Mouse (Mus musculus) embryonic stem cell, embryonic (primary cell): ENCODE results near the gene Ifnlr1.

ENCODE experiments used
- CTCF ChIA-PET, 4 experiments: fragments of 300-600 bp in 2 of 4; fragments of 350-600 bp in 2 of 4; sonication (Branson Sonifier 250); formaldehyde crosslinking; loops; one replicate each; lab custom pipeline; 2022; ENCODE audit warnings: inconsistent platforms in 2 of 4; lab: Charles Lee
- POLR2A ChIA-PET, 4 experiments: fragments of 300-600 bp in 2 of 4; fragments of 350-600 bp in 2 of 4; sonication (Branson Sonifier 250); formaldehyde crosslinking; loops; one replicate each; lab custom pipeline; 2022; ENCODE audit warnings: antibody characterized with exemption in 4 of 4, inconsistent platforms in 1 of 4; lab: Charles Lee

The Ifnlr1 gene

DNA sequence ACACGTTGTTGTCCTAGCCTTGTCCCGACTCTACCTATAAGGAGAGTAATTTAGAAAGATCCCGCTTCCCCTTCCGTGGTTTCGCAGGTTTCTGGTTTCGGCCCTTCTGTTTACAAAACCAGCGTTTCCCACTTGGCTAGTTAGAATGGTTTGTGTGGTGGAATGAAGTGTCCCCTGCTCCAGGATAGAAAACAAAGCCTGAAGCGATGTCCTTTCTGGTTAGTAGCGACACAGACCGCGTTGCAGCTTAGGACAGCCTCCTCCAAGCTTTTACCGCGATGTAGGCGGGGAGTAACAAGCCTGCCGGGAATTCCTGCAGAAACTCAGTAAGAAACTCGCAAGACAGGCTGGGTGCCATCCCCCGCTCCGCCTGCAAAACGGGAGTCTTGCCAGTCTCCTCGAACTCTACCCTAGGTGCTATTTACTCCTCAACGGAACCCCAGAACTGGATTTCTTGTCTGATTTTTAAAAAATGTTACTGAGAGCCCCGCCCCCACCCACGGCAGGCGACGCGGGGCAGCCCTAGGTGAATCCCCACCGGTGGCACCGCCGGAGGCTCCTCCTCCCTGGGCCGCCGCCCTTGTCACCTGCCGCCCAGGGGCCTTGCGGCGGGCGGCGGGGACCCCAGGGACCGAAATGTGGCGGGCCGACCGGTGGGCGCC lies at the start of gene Ifnlr1:
Gene Ifnlr1, plus strand, starts transcription at position 382 of the 662 bp plus-strand sequence.
- POLR2A ChIA-PET = interaction anchor here in 3 of 4 experiments (0.7 to 6.0 kb wide), 15 partner anchors 9 to 1929 kb away, joined by 3 to 32 read pairs (median 4); partner anchors contain the start of gene Rpl11 (in 1 of the 3)
- CTCF ChIA-PET = interaction anchor here in 3 of 4 experiments (0.5 to 5.9 kb wide), 11 partner anchors 11 to 1688 kb away, joined by 3 to 49 read pairs (median 4); partner anchors contain the start of gene Fuca1 (in 1 of the 3)

GRCm38 (mm10) chr4:135641302-135642079 lies 44.6 kb upstream of the Ifnlr1 start:
- ChIA-PET CTCF (interaction anchor here in 2 of 4 experiments (0.6 to 1.1 kb wide), 3 partner anchors 9 to 26 kb away, joined by 3 to 13 read pairs (median 3); no protein-coding TSS in a partner anchor), POLR2A (interaction anchor here in 2 of 4 experiments (0.6 to 1.7 kb wide), 5 partner anchors 9 to 148 kb away, joined by 3 to 5 read pairs (median 3); no protein-coding TSS in a partner anchor)

GRCm38 (mm10) chr4:135645022-135645637 lies 41.0 kb upstream of the Ifnlr1 start:
- ChIA-PET POLR2A (interaction anchor here in 1 of 4 experiments (0.7 kb wide), 1 partner anchor 48 kb away, joined by 3 read pairs; no protein-coding TSS in a partner anchor), CTCF (interaction anchor here in 2 of 4 experiments (0.7 to 1.0 kb wide), 2 partner anchors 22 to 509 kb away, joined by 3 read pairs; no protein-coding TSS in a partner anchor)

- POLR2A ChIA-PET = interaction anchor here in 3 of 4 experiments (0.6 to 1.6 kb wide), 11 partner anchors 8 to 245 kb away, joined by 3 to 5 read pairs (median 3); partner anchors contain the start of gene Grhl3 (in 1 of the 3)
- CTCF ChIA-PET = interaction anchor here in 3 of 4 experiments (0.6 to 2.7 kb wide), 7 partner anchors 9 to 305 kb away, joined by 3 to 14 read pairs (median 5); no protein-coding TSS in a partner anchor
Measured at GRCm38 (mm10) chr4:135652966-135653607, 33.0 kb upstream of the Ifnlr1 start.

- ChIA-PET POLR2A (interaction anchor here in 3 of 4 experiments (0.6 to 1.6 kb wide), 4 partner anchors 8 to 372 kb away, joined by 3 to 5 read pairs (median 3); no protein-coding TSS in a partner anchor), CTCF (interaction anchor here in 3 of 4 experiments (0.6 to 2.7 kb wide), 6 partner anchors 10 to 271 kb away, joined by 3 to 9 read pairs (median 4); no protein-coding TSS in a partner anchor)
Measured at GRCm38 (mm10) chr4:135653956-135654355, 32.1 kb upstream of the Ifnlr1 start.

GRCm38 (mm10) chr4:135655499-135655898 lies 30.6 kb upstream of the Ifnlr1 start:
- POLR2A ChIA-PET = interaction anchor here in 2 of 4 experiments (1.0 to 1.4 kb wide), 2 partner anchors 32 to 82 kb away, joined by 4 read pairs; partner anchors contain the start of gene Grhl3 (in 1 of the 2)
- CTCF ChIA-PET = interaction anchor here in 2 of 4 experiments (0.5 to 2.7 kb wide), 4 partner anchors 54 to 614 kb away, joined by 3 to 9 read pairs (median 6); partner anchors contain the start of gene Grhl3 (in 1 of the 2)

DNA sequence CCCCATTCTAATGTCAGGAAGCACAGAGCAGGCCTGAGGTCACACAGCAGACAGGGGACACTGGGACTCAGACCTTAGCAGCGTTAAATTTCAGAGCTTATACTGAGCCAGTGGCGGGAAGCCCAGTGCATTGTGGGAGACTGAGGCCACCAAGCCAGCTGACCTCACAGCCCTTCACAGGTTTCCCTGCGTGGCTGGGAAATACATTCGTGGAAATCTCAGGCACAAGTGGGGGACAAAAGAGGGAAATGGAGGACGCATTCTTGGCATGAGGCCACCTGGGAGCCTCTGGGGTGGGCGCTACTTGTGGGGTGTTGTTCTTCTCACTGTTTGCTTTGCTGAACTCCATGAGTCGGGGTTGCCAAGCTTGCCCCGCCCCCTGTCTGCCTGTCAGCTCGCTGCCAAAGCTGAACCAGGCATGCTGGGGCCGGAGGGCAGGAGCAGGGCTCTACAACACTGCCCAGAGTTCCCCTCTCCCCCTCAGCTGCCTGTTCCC lies 29.9 kb upstream of the Ifnlr1 start:
- ChIA-PET CTCF (interaction anchor here in 2 of 4 experiments (0.5 to 2.1 kb wide), 4 partner anchors 53 to 614 kb away, joined by 3 to 7 read pairs (median 6); partner anchors contain the start of gene Grhl3 (in 1 of the 2)), POLR2A (interaction anchor here in 2 of 4 experiments (0.5 to 1.4 kb wide), 4 partner anchors 33 to 399 kb away, joined by 3 to 4 read pairs (median 3); no protein-coding TSS in a partner anchor)

GRCm38 (mm10) chr4:135658484-135658883 lies 27.6 kb upstream of the Ifnlr1 start:
- POLR2A ChIA-PET = no interaction called here
- CTCF ChIA-PET = interaction anchor here in 1 of 4 experiments (1.4 kb wide), 1 partner anchor 128 kb away, joined by 3 read pairs; no protein-coding TSS in a partner anchor

DNA sequence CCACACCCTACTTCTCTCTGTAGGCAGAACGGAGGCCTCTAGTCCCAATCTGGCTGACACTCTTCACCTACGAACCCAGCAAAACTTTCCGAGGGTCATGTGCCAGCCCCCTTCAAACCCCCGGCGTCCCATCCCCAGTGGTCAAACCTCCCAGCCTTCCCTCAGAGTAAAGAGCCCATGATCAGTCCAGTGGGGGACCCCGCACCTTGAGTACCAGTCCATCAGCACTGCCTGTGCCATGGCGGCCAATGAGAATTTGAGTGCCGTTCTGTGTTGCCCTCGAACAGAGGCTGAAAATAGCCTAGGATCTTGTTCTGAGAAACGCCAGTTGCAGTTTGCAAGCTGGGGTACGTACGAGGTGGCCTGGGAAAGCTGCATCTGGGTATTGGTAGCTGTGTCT lies 27.2 kb upstream of the Ifnlr1 start:
- ChIA-PET CTCF (interaction anchor here in 2 of 4 experiments (0.5 to 1.4 kb wide), 2 partner anchors 129 to 165 kb away, joined by 3 read pairs; no protein-coding TSS in a partner anchor), POLR2A (no interaction called here)

DNA sequence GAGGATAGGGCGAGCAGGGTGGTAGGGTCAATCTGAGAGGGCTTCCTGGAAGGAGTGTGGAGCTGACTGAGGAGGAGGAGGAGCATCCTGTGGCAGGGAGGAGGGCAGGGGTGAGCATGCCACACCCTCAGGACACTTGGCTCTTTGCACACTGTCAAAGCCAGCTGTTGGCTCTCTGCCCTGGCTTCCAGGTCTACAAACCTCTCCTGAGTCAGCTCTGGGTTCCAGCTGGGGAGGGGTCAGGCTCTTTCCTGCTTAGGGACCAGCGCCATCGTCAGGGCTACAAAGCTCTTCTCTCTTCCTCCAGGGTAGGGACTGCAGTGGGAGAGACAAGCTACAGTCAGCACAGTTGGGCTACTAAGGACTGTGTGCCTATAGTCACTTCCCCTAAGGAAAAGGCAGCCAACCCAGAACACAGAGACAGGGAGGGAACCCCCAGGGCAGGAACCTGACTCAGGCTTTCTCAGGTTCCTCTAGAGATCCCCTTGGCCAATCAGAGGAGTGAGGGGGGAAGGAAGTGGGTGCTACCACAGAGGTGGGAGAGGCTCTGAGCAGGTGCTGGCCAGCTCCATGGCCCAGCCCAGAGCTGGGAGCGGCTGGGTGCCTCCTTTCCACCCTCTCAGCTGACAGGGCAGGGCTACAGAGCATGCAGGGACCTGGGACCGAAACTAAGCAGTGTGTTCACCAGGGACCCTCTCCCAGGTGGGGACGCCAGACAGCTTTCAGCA lies 24.8 kb upstream of the Ifnlr1 start:
- POLR2A ChIA-PET = interaction anchor here (0.5 to 1.6 kb wide), 21 partner anchors 8 to 452 kb away, joined by 3 to 7 read pairs (median 3); partner anchors contain the start of gene Grhl3 (in 1 of the 4)
- CTCF ChIA-PET = interaction anchor here (0.5 to 2.2 kb wide), 27 partner anchors 11 to 299 kb away, joined by 3 to 11 read pairs (median 3); partner anchors contain the start of genes Nipal3 (in 3 of the 4) and Stpg1 (in 2 of the 4)

DNA sequence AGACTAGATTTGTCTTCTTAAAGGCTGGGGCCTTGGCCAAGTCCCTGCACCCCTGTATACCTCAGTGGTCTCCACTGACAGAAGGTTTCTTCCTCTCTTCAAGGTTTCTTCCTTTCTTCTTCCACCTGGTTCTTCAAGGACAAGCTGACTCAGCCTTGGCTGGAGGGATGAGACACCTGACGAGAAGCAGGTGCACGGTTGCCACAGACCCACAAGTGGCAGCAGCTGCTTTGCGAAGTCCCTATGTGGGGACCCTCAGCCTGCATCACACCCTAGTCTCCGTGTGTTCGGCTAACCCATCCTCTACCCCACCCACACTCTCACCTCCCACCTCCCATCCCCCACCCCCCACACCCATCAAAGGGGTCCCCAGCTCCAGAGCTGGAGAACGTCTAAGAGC lies 24.1 kb upstream of the Ifnlr1 start:
- POLR2A ChIA-PET = interaction anchor here (0.6 to 1.6 kb wide), 16 partner anchors 9 to 797 kb away, joined by 3 to 7 read pairs (median 3); no protein-coding TSS in a partner anchor
- CTCF ChIA-PET = interaction anchor here in 3 of 4 experiments (0.6 to 2.2 kb wide), 13 partner anchors 12 to 169 kb away, joined by 3 to 11 read pairs (median 5); partner anchors contain the start of gene Nipal3 (in 1 of the 3)

DNA sequence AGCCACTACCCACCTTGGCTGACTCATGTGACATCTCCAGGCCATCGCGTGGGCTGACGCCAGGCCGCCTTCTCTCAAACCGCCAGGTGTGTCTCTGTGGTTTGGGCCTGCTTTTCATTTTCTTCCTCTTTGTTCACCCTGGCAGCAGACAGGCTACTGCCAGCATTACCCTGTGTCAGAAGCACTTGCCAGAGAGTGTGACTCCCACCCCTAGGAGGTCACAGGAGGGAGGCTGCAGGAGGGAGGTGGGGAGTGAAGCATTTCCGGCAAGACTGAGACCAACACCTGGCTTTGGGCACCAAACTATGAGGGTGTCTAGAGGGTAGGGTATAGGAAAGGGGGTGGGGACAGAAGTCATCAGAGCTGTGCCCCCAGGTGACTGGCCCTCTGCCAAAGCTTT lies 21.4 kb upstream of the Ifnlr1 start:
- ChIA-PET CTCF (interaction anchor here in 3 of 4 experiments (1.0 to 5.5 kb wide), 8 partner anchors 22 to 283 kb away, joined by 3 to 91 read pairs (median 28); no protein-coding TSS in a partner anchor), POLR2A (interaction anchor here in 2 of 4 experiments (1.2 to 3.5 kb wide), 2 partner anchors 42 to 157 kb away, joined by 3 to 14 read pairs; no protein-coding TSS in a partner anchor)

GRCm38 (mm10) chr4:135666192-135666975 lies 19.7 kb upstream of the Ifnlr1 start:
- POLR2A ChIA-PET = interaction anchor here in 3 of 4 experiments (0.5 to 4.4 kb wide), 35 partner anchors 8 to 646 kb away, joined by 3 to 30 read pairs (median 4); partner anchors contain the start of genes Fuca1 (in 1 of the 3), Ifnlr1 (in 1 of the 3) and Stpg1 (in 1 of the 3)

GRCm38 (mm10) chr4:135667266-135667844 lies 18.7 kb upstream of the Ifnlr1 start:
- ChIA-PET CTCF (interaction anchor here (0.5 to 5.5 kb wide), 69 partner anchors 8 to 873 kb away, joined by 3 to 91 read pairs (median 5); partner anchors contain the start of genes Nipal3 (in 3 of the 4), Stpg1 (in 3 of the 4), Grhl3 (in 1 of the 4) and Ncmap (in 1 of the 4)), POLR2A (interaction anchor here in 3 of 4 experiments (0.7 to 4.4 kb wide), 17 partner anchors 15 to 647 kb away, joined by 3 to 30 read pairs (median 5); no protein-coding TSS in a partner anchor)

More at GRCm38 (mm10) chr4:135666192-135666975, 19.7 kb upstream of the Ifnlr1 start:
- CTCF ChIA-PET = interaction anchor here (0.5 to 5.5 kb wide), 101 partner anchors 9 to 874 kb away, joined by 3 to 91 read pairs (median 4); partner anchors contain the start of genes Nipal3 (in 3 of the 4), Stpg1 (in 3 of the 4), Grhl3 (in 2 of the 4) and Il22ra1 (in 1 of the 4)
